In the genomic region with DNA sequence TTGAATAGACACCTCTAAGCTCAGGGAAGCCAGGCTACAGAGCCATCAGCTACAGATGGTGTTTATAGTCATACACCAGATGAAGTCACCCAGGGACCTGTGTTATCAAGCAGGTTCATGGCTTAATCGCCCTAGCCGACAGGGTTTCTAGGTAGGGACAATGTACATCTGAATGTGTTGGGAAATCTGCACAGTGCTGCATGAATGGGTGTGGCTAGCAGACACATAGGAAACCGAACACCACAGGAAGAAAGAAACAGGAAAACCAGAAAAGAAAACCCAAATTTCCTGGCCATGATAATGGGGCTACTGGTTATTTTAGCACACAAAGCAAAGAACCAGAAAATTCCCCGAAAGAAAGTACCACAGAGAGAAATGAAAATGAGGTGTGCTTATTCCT, we compare ENCODE assay signal across 32 mouse cellular contexts. TPM values are rescaled to one million over a fixed set of nuclear protein-coding genes. Genes with fewer than 3 reads are reported as not detected.
DNase-seq lines count a peak whose midpoint lies in the region; ATAC-seq and TF ChIP-seq lines count a peak whose summit lies in the region.
"Had no signal": no experiment of that assay in that cellular context is flagged by ENCODE, and none has a peak within 500 bp of the region (broad histone marks: within the 10 kb centered on the region; RNA-seq: fewer than 3 reads in every experiment).

No protein-coding gene starts in this region.

- H3K27ac ChIP-seq in spleen, adult 2 months (ENCODE audit: insufficient read depth, low read length) = peak overlapping the region; percentile 8; the same call in 1 of the 2 replicates
- no peak overlapping the region for H3K27ac ChIP-seq in liver, embryonic 12.5 days
- no peak overlapping the region for H3K27ac ChIP-seq in forebrain, embryonic 15.5 days (replicated peaks)
- H3K27ac ChIP-seq: embryonic facial prominence, embryonic 12.5 days; forebrain, embryonic 13.5 days; hindbrain, embryonic 10.5 days; hindbrain, postnatal 0 days; layer of hippocampus, adult 2 months; midbrain, embryonic 10.5 days; neural tube, embryonic 12.5 days; stomach, embryonic 15.5 days had no signal

- no peaks in the 10 kb centered on the region for H3K27me3 ChIP-seq in spleen, adult 2 months (ENCODE audit: control insufficient read depth, insufficient read depth, low read length)
- H3K27me3 ChIP-seq in megakaryocyte, embryonic 14.5 days (replicated peaks) = peaks cover 55% of the 10 kb centered on the region
- no peaks in the 10 kb centered on the region for H3K27me3 ChIP-seq in liver, embryonic 12.5 days (replicated peaks)
- H3K27me3 ChIP-seq in forebrain, embryonic 15.5 days = no peaks in the 10 kb centered on the region
- H3K27me3 ChIP-seq: CH12.LX; embryonic facial prominence, embryonic 12.5 days; forebrain, embryonic 13.5 days; neural tube, embryonic 12.5 days; stomach, embryonic 15.5 days had no signal

- H3K9me3 ChIP-seq in megakaryocyte, embryonic 14.5 days = peaks cover 7% of the 10 kb centered on the region; the same call in 1 of the 2 replicates
- no peaks in the 10 kb centered on the region for H3K9me3 ChIP-seq in liver, embryonic 12.5 days (replicated peaks)
- H3K9me3 ChIP-seq in forebrain, embryonic 15.5 days = no peaks in the 10 kb centered on the region
- H3K9me3 ChIP-seq: embryonic facial prominence, embryonic 12.5 days; forebrain, embryonic 13.5 days; hindbrain, embryonic 10.5 days; midbrain, embryonic 10.5 days; neural tube, embryonic 12.5 days; stomach, embryonic 15.5 days had no signal

- WGBS in spleen, adult 2 months = 8% methylated on average over 4 of the region's 4 CpGs
- 24% methylated on average over 4 of the region's 4 CpGs for WGBS in liver, embryonic 12.5 days (ENCODE audit: insufficient replicate concordance)
- 88% methylated on average over 4 of the region's 4 CpGs for WGBS in forebrain, embryonic 15.5 days

- peaks cover 10% of the 10 kb centered on the region; the same call in 1 of the 2 replicates for H3K4me1 ChIP-seq in spleen, adult 2 months (ENCODE audit: control insufficient read depth, insufficient read depth, insufficient read length)
- peaks cover 15% of the 10 kb centered on the region for H3K4me1 ChIP-seq in megakaryocyte, embryonic 14.5 days
- peaks cover 19% of the 10 kb centered on the region for H3K4me1 ChIP-seq in liver, embryonic 12.5 days
- no peaks in the 10 kb centered on the region for H3K4me1 ChIP-seq in forebrain, embryonic 15.5 days
- H3K4me1 ChIP-seq: forebrain, embryonic 13.5 days; neural tube, embryonic 12.5 days; stomach, embryonic 15.5 days had no signal

- H3K36me3 ChIP-seq in spleen, adult 2 months (ENCODE audit: control insufficient read depth, insufficient read depth, low read length) = no peaks in the 10 kb centered on the region
- no peaks in the 10 kb centered on the region for H3K36me3 ChIP-seq in megakaryocyte, embryonic 14.5 days (replicated peaks; ENCODE audit: low read length)
- H3K36me3 ChIP-seq in liver, embryonic 12.5 days = no peaks in the 10 kb centered on the region
- H3K36me3 ChIP-seq in forebrain, embryonic 15.5 days = no peaks in the 10 kb centered on the region
- H3K36me3 ChIP-seq: embryonic facial prominence, embryonic 12.5 days; hindbrain, embryonic 10.5 days; midbrain, embryonic 10.5 days; neural tube, embryonic 12.5 days; stomach, embryonic 15.5 days had no signal

- TF ChIP-seq CTCF in spleen, adult 2 months (IDR thresholded peaks at IDR 0.05; ENCODE audit: extremely low read depth, insufficient read depth, insufficient read length, insufficient replicate concordance) = no peak

- ATAC-seq in common myeloid progenitor, adult 5-6 weeks (replicated peaks; ENCODE audit: low read depth, poor library complexity, severe bottlenecking) = peak; percentile 87
- ATAC-seq in liver, embryonic 12.5 days = no peak
- no peak for ATAC-seq in forebrain, embryonic 15.5 days (replicated peaks)
- ATAC-seq: forebrain, embryonic 13.5 days; liver, postnatal 0 days had no signal

- no peak for TF ChIP-seq POLR2A in spleen, adult 2 months (IDR thresholded peaks at IDR 0.05; ENCODE audit: low read depth, low read length)

- H3K9ac ChIP-seq in liver, embryonic 12.5 days = no peak overlapping the region
- no peak overlapping the region for H3K9ac ChIP-seq in forebrain, embryonic 15.5 days (replicated peaks)
- H3K9ac ChIP-seq: embryonic facial prominence, embryonic 12.5 days; forebrain, embryonic 13.5 days; liver, postnatal 0 days; neural tube, embryonic 12.5 days; stomach, embryonic 15.5 days had no signal

- DNase-seq in spleen, adult 2 months (ENCODE audit: low read depth in 1 of 2, low spot score in 2 of 2) = no peak
- DNase-seq in spleen, postnatal 10 days (ENCODE audit: low spot score in 2 of 2) = no peak
- DNase-seq in urinary bladder, postnatal 36 days (ENCODE audit: low spot score in 2 of 2) = no peak
- DNase-seq: adrenal gland, adult 8-10 months; cerebellum, adult 9-10 months; gastrocnemius, postnatal 14 days; kidney, adult 8-10 months; kidney, postnatal 14 days; liver; liver, postnatal 0 days; lung, postnatal 10 days; right cerebral cortex, adult 18-20 months; thymus, adult 18-20 months had no signal

- no peak overlapping the region for H3K4me3 ChIP-seq in spleen, adult 2 months (ENCODE audit: extremely low read depth, insufficient read depth, insufficient read length)
- peak overlapping the region; percentile 33 for H3K4me3 ChIP-seq in megakaryocyte, embryonic 14.5 days (replicated peaks)
- H3K4me3 ChIP-seq in liver, embryonic 12.5 days = no peak overlapping the region
- no peak overlapping the region for H3K4me3 ChIP-seq in forebrain, embryonic 15.5 days
- H3K4me3 ChIP-seq: embryonic facial prominence, embryonic 12.5 days; erythroblast, embryonic 14.5 days; forebrain, embryonic 13.5 days; hindbrain, embryonic 10.5 days; layer of hippocampus, adult 2 months; midbrain, embryonic 10.5 days; neural tube, embryonic 12.5 days; stomach, embryonic 15.5 days had no signal

- no peak overlapping the region for H3K4me2 ChIP-seq in liver, embryonic 12.5 days
- no peak overlapping the region for H3K4me2 ChIP-seq in forebrain, embryonic 15.5 days (replicated peaks)
- H3K4me2 ChIP-seq: embryonic facial prominence, embryonic 12.5 days; forebrain, embryonic 13.5 days; neural tube, embryonic 12.5 days; stomach, embryonic 15.5 days had no signal

RNA-seq across cellular contexts. Expression of a gene that starts 29.4 kb away (rescaled TPM):
- polyA plus RNA-seq in spleen, adult 2 months (2012; rRNA removed) = not detected in 2 replicates
- total RNA-seq in common myeloid progenitor, adult 5-6 weeks (2017) = not detected in 2 replicates
- polyA plus RNA-seq in megakaryocyte, embryonic 14.5 days (2012; ENCODE audit: insufficient read depth, low replicate concordance) = not detected in 2 replicates
- not detected in 2 replicates for polyA plus RNA-seq in liver, embryonic 12.5 days (2016; fragmentation: Nextera tagmentation; extraction: Ambion mirVana)
- polyA plus RNA-seq in forebrain, embryonic 15.5 days (2015; fragmentation: Nextera tagmentation; extraction: Ambion mirVana) = 0.27 TPM in 1 of 2 replicates, not detected in the other
- total RNA-seq: adrenal gland, adult 8-10 months; CH12.LX; gastrocnemius, postnatal 14 days; hindbrain, postnatal 0 days; layer of hippocampus, adult 2 months; left cerebral cortex, postnatal 36 days; monocyte, adult 5-6 weeks had no signal
- polyA plus RNA-seq: cortical plate, adult 2 months; embryonic facial prominence, embryonic 12.5 days; erythroblast, embryonic 14.5 days; heart, embryonic 14.5 days; hindbrain, embryonic 10.5 days; hindbrain, postnatal 0 days; liver, postnatal 0 days; midbrain, embryonic 10.5 days; neural tube, embryonic 12.5 days; urinary bladder, adult 2 months had no signal

RNA-seq across cellular contexts. Expression of a gene that starts 45.2 kb away (rescaled TPM):
- 14.4 and 14.7 TPM in 2 replicates for polyA plus RNA-seq in spleen, adult 2 months (2012; rRNA removed)
- 8.7 and 9.5 TPM in 2 replicates for total RNA-seq in common myeloid progenitor, adult 5-6 weeks (2017)
- 1.1 and 2.7 TPM in 2 replicates for polyA plus RNA-seq in megakaryocyte, embryonic 14.5 days (2012; ENCODE audit: insufficient read depth, low replicate concordance)
- 12.5 and 15.6 TPM in 2 replicates for polyA plus RNA-seq in liver, embryonic 12.5 days (2016; fragmentation: Nextera tagmentation; extraction: Ambion mirVana)
- 21.2 and 22.8 TPM in 2 replicates for polyA plus RNA-seq in forebrain, embryonic 15.5 days (2015; fragmentation: Nextera tagmentation; extraction: Ambion mirVana)

RNA-seq across cellular contexts. Expression of a gene that starts 45.4 kb away (rescaled TPM):
- polyA plus RNA-seq in spleen, adult 2 months (2012; rRNA removed) = 91.9 and 147 TPM in 2 replicates
- total RNA-seq in common myeloid progenitor, adult 5-6 weeks (2017) = 101 and 118 TPM in 2 replicates
- polyA plus RNA-seq in megakaryocyte, embryonic 14.5 days (2012; ENCODE audit: insufficient read depth, low replicate concordance) = 108 and 673 TPM in 2 replicates
- polyA plus RNA-seq in liver, embryonic 12.5 days (2016; fragmentation: Nextera tagmentation; extraction: Ambion mirVana) = 188 and 197 TPM in 2 replicates
- polyA plus RNA-seq in forebrain, embryonic 15.5 days (2015; fragmentation: Nextera tagmentation; extraction: Ambion mirVana) = 377 and 388 TPM in 2 replicates
